Mouse (Mus musculus) heart, embryonic 12.5 days (tissue): ENCODE results near the gene Acbd6. TPM values are rescaled to one million over a fixed set of nuclear protein-coding genes. Genes with fewer than 3 reads are reported as not detected.

ENCODE experiments used
- ATAC-seq: fragments of 200-750 bp; cut with Nextera tagmentation; 2 replicates; pipeline ENCODE4 v1.8.0; 2017; ENCODE audit warnings: moderate TSS enrichment, moderate library complexity; ENCODE audit not compliant: insufficient number of reproducible peaks, low FRiP score
- H3K27ac ChIP-seq: fragments of 300-500 bp; sonication (generic); 2 replicates; pipeline ENCODE4 v1.5.1; 2016; ENCODE audit warnings: mild to moderate bottlenecking, moderate library complexity; ENCODE audit not compliant: poor library complexity, severe bottlenecking
- H3K27me3 ChIP-seq: fragments of 300-500 bp; sonication (generic); replicated peaks from 2 replicates; pipeline ENCODE4 v1.6.1; 2016; ENCODE audit warnings: mild to moderate bottlenecking, moderate library complexity
- H3K36me3 ChIP-seq: fragments of 300-500 bp; sonication (generic); 2 replicates; pipeline ENCODE4 v1.6.1; 2016; ENCODE audit warnings: mild to moderate bottlenecking, moderate library complexity
- H3K4me1 ChIP-seq: fragments of 300-500 bp; sonication (generic); replicated peaks from 2 replicates; pipeline ENCODE4 v1.6.1; 2016; ENCODE audit warnings: mild to moderate bottlenecking
- H3K4me2 ChIP-seq: fragments of 300-500 bp; sonication (generic); 2 replicates; pipeline ENCODE4 v1.6.1; 2016; ENCODE audit warnings: mild to moderate bottlenecking, moderate library complexity
- H3K4me3 ChIP-seq: fragments of 300-500 bp; sonication (generic); 2 replicates; pipeline ENCODE4 v1.5.1; 2016; ENCODE audit warnings: mild to moderate bottlenecking
- H3K9ac ChIP-seq: fragments of 300-500 bp; sonication (generic); 2 replicates; pipeline ENCODE4 v1.6.1; 2016; ENCODE audit warnings: mild to moderate bottlenecking, moderate library complexity
- H3K9me3 ChIP-seq: fragments of 300-500 bp; sonication (generic); replicated peaks from 2 replicates; pipeline ENCODE4 v1.6.1; 2016; ENCODE audit warnings: mild to moderate bottlenecking, moderate library complexity
- WGBS: fragments of 180-500 bp; shearing (Covaris S2); methylation state at CpG from one replicate; pipeline ENCODE4 v1.1.7; 2016; 5-methylcytosine and 5-hydroxymethylcytosine counted together
- polyA plus RNA-seq: library from polyadenylated mRNA; unstranded; fragments of >200 nt; fragmentation: Nextera tagmentation; extraction: Ambion mirVana; gene quantifications from 2 replicates; pipeline ENCODE4 v1.2.1, GENCODE M21; 2016

Gene Acbd6
- polyA plus RNA-seq, 1 experiment from 2014 or later, result 71.7 TPM

DNA sequence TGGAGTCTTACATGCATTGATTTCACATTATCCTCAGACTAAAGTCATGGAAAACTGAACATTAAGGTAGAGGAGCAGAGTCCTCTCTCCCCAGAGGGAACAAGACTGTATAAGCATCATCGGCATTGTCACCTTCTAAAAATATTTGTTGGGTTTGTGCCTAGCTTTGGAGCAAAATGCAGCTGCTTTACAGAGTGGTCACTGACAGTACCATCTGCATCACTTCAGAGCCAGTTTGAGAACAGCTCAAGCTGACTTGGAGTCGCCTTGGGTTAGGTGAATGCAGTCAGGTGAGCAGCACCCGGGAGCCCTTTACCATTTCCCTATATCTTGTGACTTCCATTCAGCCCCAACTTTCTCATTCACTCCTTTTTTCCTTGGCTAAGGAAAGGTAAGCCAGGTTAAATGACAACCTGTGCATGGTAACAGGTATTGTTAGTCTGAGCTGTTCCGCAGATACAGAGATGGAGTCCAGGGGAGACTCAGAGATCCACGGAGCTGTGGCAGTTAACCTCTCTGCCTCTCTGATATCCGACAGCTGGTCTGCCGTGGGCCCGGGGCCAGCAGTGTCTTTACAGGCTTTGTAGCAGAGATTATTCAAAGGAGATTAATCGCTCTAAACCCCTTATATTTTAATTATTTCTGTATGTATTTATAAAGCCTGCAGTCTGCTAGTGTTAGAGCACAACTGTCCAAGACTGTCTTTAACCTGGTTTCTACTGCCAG, 92.4 kb downstream of the Acbd6 start:
- Histone ChIP-seq H3K36me3 (no peaks in the 10 kb centered on the region), H3K9ac (no peak overlapping the region), H3K4me3 (no peak overlapping the region), H3K4me1 (peaks cover 12% of the 10 kb centered on the region), H3K27me3 (no peaks in the 10 kb centered on the region), H3K9me3 (no peaks in the 10 kb centered on the region), H3K4me2 (no peak overlapping the region), H3K27ac (no peak overlapping the region)
- ATAC-seq, result no peak
- WGBS, result 71% methylated on average over 9 of the region's 9 CpGs

DNA sequence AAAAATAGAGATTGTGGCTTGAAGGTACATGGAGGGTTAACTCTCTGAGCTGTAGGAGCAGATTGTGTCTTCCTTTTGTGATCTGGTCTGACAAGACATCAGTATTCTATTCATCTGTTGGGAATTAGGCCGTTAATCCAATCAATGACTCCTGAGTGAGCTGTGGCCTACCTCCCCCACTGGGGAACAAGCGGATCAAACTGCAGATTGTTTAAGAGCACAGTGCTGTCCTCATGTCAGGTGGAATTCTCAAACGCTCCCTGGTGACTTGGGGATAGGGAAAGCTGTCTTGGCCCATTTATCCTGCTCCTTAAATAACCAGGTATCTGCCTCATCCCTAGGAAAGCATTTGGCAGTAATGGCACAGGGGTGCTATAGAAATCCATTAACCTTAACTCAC, 97.0 kb downstream of the Acbd6 start:
- no peak overlapping the region for H3K4me3 ChIP-seq
- no peak overlapping the region for H3K4me2 ChIP-seq
- H3K9ac ChIP-seq, result no peak overlapping the region
- H3K36me3 ChIP-seq, result no peaks in the 10 kb centered on the region
- no peak overlapping the region for H3K27ac ChIP-seq
- no peaks in the 10 kb centered on the region for H3K9me3 ChIP-seq
- 58% methylated on average over 3 of the region's 3 CpGs for WGBS
- no peaks in the 10 kb centered on the region for H3K27me3 ChIP-seq
- ATAC-seq, result no peak
- H3K4me1 ChIP-seq, result peaks cover 7% of the 10 kb centered on the region; the same call in 1 of the 2 replicates

DNA sequence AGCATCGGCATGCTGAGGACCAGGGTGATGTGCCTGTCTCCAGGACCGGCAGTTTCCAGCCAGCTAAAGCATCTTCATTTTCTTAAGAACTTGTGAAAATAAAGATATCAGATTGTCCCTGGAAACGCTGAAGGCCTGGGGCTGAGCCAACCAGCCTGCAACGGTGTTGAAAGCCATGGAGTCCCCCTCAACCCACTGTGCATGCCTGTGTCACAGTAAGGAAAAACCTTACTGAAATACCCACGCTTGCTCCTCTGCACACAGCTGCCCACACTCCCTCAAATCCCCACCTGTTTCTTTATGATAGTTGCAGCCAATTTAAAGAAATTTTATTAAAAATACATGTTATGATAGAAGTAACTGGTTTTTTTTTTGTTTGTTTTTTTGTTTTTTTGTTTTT, 98.4 kb downstream of the Acbd6 start:
- Histone ChIP-seq H3K9ac (no peak overlapping the region), H3K4me1 (peaks cover 4% of the 10 kb centered on the region; the same call in 1 of the 2 replicates), H3K27ac (no peak overlapping the region), H3K27me3 (no peaks in the 10 kb centered on the region), H3K4me3 (no peak overlapping the region), H3K36me3 (no peaks in the 10 kb centered on the region), H3K4me2 (no peak overlapping the region), H3K9me3 (no peaks in the 10 kb centered on the region)
- 52% methylated on average over 5 of the region's 5 CpGs for WGBS
- ATAC-seq, result no peak

DNA sequence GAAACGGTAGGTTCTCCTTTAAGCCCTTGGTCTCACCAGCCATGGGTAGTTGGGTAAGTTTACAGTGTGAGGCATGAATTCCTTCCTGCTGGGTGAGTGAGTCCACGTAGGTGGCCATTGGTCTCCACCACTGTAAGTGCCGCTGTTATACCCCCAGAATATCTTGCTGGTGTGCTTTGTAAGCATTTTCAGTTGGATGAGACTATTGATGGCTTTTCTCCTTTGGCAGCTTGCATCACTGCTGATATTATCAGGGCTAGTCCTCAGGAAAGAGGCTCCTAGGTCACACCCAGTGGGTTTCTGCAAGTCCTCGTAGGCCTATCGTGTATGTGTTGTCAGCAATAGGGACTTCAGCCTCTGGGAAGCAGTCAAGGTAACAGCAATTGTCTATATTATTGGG, 106.1 kb downstream of the Acbd6 start:
- Histone ChIP-seq H3K9ac (no peak overlapping the region), H3K4me1 (no peaks in the 10 kb centered on the region), H3K36me3 (no peaks in the 10 kb centered on the region), H3K4me3 (no peak overlapping the region), H3K27ac (no peak overlapping the region), H3K9me3 (no peaks in the 10 kb centered on the region), H3K27me3 (no peaks in the 10 kb centered on the region), H3K4me2 (no peak overlapping the region)
- no peak for ATAC-seq
- WGBS, result 80% methylated on average over 5 of the region's 5 CpGs

DNA sequence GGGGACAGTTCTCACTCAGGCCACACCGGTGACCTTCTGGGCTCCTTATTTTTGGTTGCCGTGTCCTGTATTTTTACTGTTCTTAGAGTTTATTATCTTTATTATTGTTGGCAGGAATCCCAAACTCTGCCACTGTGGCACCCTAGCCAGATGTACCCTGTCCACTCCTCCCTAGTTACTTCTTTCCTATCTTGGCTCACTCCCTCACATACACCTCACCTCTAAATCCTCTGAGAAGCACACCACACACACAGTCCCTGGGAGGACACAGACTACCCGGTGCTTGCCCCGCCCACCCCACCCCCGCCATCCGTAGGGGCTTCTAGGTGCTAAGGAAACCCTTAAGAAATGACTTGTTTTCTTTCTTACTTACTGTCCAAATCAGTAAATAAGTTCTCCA, 117.7 kb downstream of the Acbd6 start:
- H3K27ac ChIP-seq, result no peak overlapping the region
- 0 out of 2 replicates have a peak, but pooled peaks cover 4% of the 10 kb centered on the region for H3K9me3 ChIP-seq
- H3K36me3 ChIP-seq, result 0 out of 2 replicates have a peak, but pooled peaks cover 4% of the 10 kb centered on the region
- H3K9ac ChIP-seq, result no peak overlapping the region
- no peaks in the 10 kb centered on the region for H3K4me1 ChIP-seq
- WGBS, result 74% methylated on average over 6 of the region's 6 CpGs
- H3K4me3 ChIP-seq, result no peak overlapping the region
- ATAC-seq, result peak; percentile 51; the same call in 1 of the 2 replicates
- H3K27me3 ChIP-seq, result no peaks in the 10 kb centered on the region
- H3K4me2 ChIP-seq, result no peak overlapping the region

DNA sequence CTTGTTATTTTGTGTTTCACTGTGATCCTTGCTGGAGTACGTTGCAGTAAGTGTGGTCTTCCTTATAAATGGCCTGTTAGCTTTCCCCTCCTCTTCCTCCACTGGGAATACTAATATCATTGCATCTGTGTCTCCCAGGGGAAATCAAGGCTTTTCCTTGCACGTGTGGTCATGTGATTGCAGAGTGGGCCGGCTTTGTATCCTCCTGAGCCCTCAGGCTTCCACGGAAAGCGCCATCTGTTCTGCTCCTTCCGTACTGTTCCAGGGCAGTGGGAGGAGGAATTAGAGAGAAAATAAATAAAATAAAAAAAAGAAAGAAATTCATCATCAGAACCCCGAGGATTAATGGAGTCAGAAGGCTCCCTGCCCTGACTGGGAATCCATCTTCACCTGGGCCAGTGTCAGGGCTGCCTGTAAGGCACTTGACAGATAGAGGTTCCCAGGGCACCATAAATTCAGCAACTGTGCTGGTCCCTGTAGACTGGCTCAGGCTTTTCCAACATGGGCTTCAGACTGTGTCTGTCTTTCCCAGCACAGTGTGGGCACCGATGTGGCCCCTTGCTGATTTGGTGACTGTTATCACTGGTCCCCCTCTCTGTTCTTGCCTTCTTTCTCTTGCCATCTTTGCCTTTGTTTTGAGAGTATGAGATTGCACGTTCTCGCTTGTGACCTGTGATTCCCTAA, 123.3 kb downstream of the Acbd6 start:
- no peak overlapping the region for H3K9ac ChIP-seq
- H3K36me3 ChIP-seq, result 0 out of 2 replicates have a peak, but pooled peaks cover 4% of the 10 kb centered on the region
- 0 out of 2 replicates have a peak, but pooled peaks cover 4% of the 10 kb centered on the region for H3K9me3 ChIP-seq
- no peak overlapping the region for H3K4me2 ChIP-seq
- no peak overlapping the region for H3K27ac ChIP-seq
- no peaks in the 10 kb centered on the region for H3K4me1 ChIP-seq
- no peak overlapping the region for H3K4me3 ChIP-seq
- WGBS, result 77% methylated on average over 10 of the region's 10 CpGs
- ATAC-seq, result no peak
- no peaks in the 10 kb centered on the region for H3K27me3 ChIP-seq

DNA sequence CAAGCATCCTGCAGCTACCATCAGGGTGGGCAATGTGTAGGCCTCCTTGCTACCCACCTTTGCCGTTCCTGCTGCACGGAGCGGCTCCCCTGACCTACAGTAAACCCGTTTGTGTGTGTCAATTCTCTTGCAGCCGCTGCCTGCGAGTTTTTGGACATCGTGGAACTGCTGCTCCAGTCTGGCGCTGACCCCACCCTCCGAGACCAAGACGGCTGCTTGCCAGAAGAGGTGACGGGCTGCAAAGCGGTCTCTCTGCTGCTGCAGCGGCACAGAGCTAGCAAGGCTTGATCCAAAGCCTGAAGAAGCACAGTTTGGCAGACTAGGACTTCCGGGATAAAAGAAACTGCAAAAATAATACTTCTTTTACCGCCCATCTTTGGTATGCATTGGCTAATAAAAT, 128.9 kb downstream of the Acbd6 start:
- WGBS, result 82% methylated on average over 15 of the region's 15 CpGs
- Histone ChIP-seq H3K27ac (no peak overlapping the region; the same call in 1 of the 2 replicates), H3K4me1 (no peaks in the 10 kb centered on the region), H3K9me3 (no peaks in the 10 kb centered on the region), H3K4me2 (no peak overlapping the region), H3K27me3 (no peaks in the 10 kb centered on the region), H3K9ac (no peak overlapping the region), H3K36me3 (0 out of 2 replicates have a peak, but pooled peaks cover 3% of the 10 kb centered on the region), H3K4me3 (no peak overlapping the region)
- no peak for ATAC-seq

DNA sequence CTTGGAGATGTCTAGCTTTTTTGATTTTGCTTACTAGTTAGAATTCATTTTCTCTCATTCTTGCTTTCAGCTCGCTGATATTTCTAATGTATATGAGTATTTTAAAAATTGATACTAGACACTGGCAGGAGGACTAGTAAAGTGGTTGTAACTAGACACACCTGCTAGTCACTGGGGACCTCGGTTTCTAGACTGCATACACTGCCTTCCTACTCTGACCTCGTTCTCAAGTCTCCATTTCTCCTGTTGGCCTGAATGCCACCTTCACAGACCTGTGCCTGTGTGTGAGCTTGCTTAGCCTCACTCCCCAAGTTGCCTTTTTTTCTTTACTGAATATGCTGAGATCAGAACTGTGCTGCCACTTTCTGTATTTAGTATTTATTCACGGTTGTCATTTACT, 131.2 kb downstream of the Acbd6 start:
- 72% methylated on average over 4 of the region's 4 CpGs for WGBS
- no peak overlapping the region for H3K4me3 ChIP-seq
- no peak for ATAC-seq
- H3K27ac ChIP-seq, result no peak overlapping the region
- H3K4me1 ChIP-seq, result peaks cover 6% of the 10 kb centered on the region; the same call in 1 of the 2 replicates
- H3K4me2 ChIP-seq, result no peak overlapping the region
- no peaks in the 10 kb centered on the region for H3K27me3 ChIP-seq
- no peak overlapping the region for H3K9ac ChIP-seq
- H3K9me3 ChIP-seq, result no peaks in the 10 kb centered on the region
- H3K36me3 ChIP-seq, result 0 out of 2 replicates have a peak, but pooled peaks cover 3% of the 10 kb centered on the region

DNA sequence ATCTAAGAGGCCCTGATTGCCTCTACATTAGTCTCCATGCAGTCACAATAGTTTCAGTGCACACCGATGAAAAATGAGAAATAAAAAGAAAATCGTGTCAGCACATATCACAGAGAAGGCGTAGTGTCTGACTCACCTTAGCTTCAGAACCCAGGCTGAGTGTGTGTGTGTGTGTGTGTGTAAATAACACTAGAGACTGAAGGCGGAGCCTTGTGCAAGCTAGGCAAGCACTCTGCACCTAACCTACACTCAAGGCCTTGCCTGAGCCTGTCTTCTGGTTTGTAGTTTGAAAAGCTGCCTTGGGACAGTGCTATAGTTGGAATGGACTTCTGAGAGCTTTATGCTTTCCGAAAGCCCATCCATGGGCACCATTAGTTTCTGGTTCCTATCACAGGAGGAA, 131.6 kb downstream of the Acbd6 start:
- peaks cover 6% of the 10 kb centered on the region; the same call in 1 of the 2 replicates for H3K4me1 ChIP-seq
- no peak overlapping the region for H3K4me2 ChIP-seq
- H3K27ac ChIP-seq, result no peak overlapping the region
- no peaks in the 10 kb centered on the region for H3K27me3 ChIP-seq
- H3K9me3 ChIP-seq, result no peaks in the 10 kb centered on the region
- H3K9ac ChIP-seq, result no peak overlapping the region
- 90% methylated on average over 5 of the region's 5 CpGs for WGBS
- no peak for ATAC-seq
- H3K4me3 ChIP-seq, result no peak overlapping the region
- H3K36me3 ChIP-seq, result 0 out of 2 replicates have a peak, but pooled peaks cover 3% of the 10 kb centered on the region

DNA sequence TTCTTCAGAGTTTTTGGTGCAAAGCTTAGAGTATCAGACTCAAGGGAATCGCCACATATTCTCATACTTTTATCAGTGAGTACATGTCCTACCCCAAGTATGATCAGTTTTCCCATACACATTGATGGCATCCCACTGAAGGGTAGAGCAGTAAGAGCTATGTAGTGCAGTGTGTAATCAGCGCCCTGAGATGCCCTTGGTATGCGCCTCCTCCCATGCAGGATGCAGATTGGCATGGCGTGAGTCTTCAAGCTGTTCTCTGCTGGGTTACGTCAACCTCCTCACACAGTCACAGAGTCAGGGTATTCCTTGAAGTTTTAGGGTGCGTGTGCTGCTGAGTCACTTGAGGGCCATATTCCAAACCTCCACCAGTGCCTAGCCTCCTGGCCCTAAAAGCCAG, 134.3 kb downstream of the Acbd6 start:
- no peak overlapping the region for H3K4me3 ChIP-seq
- 0 out of 2 replicates have a peak, but pooled peaks cover 3% of the 10 kb centered on the region for H3K36me3 ChIP-seq
- H3K27me3 ChIP-seq, result no peaks in the 10 kb centered on the region
- ATAC-seq, result no peak
- no peak overlapping the region for H3K9ac ChIP-seq
- H3K4me1 ChIP-seq, result peaks cover 6% of the 10 kb centered on the region; the same call in 1 of the 2 replicates
- H3K4me2 ChIP-seq, result no peak overlapping the region
- H3K27ac ChIP-seq, result no peak overlapping the region
- 82% methylated on average over 6 of the region's 6 CpGs for WGBS
- H3K9me3 ChIP-seq, result no peaks in the 10 kb centered on the region

DNA sequence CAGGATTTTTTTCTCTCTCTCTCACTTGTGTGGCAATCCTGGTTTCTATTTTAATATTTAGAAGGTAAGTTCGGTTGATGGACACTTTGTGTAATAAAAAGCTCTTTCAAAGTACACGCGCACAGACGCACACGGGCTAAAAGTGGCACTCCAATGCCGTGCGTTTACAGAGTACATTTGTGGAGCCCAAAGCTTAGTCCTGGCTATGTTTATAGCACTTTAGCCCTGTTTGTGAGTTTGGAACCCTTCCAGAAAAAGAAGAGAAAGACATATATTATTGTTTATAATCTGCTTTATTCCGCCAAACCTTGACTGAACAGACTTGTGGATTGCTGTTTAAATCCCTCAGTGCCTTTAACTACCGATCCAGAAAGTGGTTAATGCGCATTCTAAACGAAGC, 135.1 kb downstream of the Acbd6 start:
- no peak overlapping the region for H3K9ac ChIP-seq
- no peak overlapping the region for H3K4me2 ChIP-seq
- no peak overlapping the region for H3K27ac ChIP-seq
- no peaks in the 10 kb centered on the region for H3K9me3 ChIP-seq
- H3K36me3 ChIP-seq, result 0 out of 2 replicates have a peak, but pooled peaks cover 2% of the 10 kb centered on the region
- H3K4me1 ChIP-seq, result peaks cover 6% of the 10 kb centered on the region; the same call in 1 of the 2 replicates
- no peaks in the 10 kb centered on the region for H3K27me3 ChIP-seq
- no peak overlapping the region for H3K4me3 ChIP-seq
- 80% methylated on average over 11 of the region's 11 CpGs for WGBS
- no peak for ATAC-seq
